Mouse (Mus musculus) forelimb bud, embryonic 11.5 days (tissue): ENCODE data around the gene Elmo1.

Source experiments
- DNase-seq: peaks from one replicate; pipeline ENCODE4 v3.0.0-alpha.2; 2012; ENCODE audit warnings: low read depth, low spot score

Gene Elmo1

GRCm38 (mm10) chr13:20094916-20095700 is 4.7 kb downstream of the Elmo1 start:
- no peak for DNase-seq

GRCm38 (mm10) chr13:20097006-20097617 is 6.7 kb downstream of the Elmo1 start:
- DNase-seq = no peak

GRCm38 (mm10) chr13:20097934-20098593 is 7.7 kb downstream of the Elmo1 start:
- no peak for DNase-seq

GRCm38 (mm10) chr13:20098594-20098965 is 8.2 kb downstream of the Elmo1 start:
- no peak for DNase-seq

GRCm38 (mm10) chr13:20099546-20099945 is 9.2 kb downstream of the Elmo1 start:
- DNase-seq = no peak

GRCm38 (mm10) chr13:20100357-20100756 is 10.0 kb downstream of the Elmo1 start:
- no peak for DNase-seq

GRCm38 (mm10) chr13:20101691-20102090 is 11.3 kb downstream of the Elmo1 start:
- DNase-seq = no peak

GRCm38 (mm10) chr13:20104791-20105190 is 14.4 kb downstream of the Elmo1 start:
- DNase-seq = no peak

- no peak for DNase-seq
Measured at GRCm38 (mm10) chr13:20105996-20106395, 15.6 kb downstream of the Elmo1 start.

GRCm38 (mm10) chr13:20107953-20108498 is 17.6 kb downstream of the Elmo1 start:
- no peak for DNase-seq

- no peak for DNase-seq
Measured at GRCm38 (mm10) chr13:20108956-20109355, 18.6 kb downstream of the Elmo1 start.

- DNase-seq = no peak
Measured at GRCm38 (mm10) chr13:20109446-20109845, 19.1 kb downstream of the Elmo1 start.

GRCm38 (mm10) chr13:20109987-20110680 is 19.7 kb downstream of the Elmo1 start:
- no peak for DNase-seq

- no peak for DNase-seq
Measured at GRCm38 (mm10) chr13:20111256-20111800, 20.9 kb downstream of the Elmo1 start.

GRCm38 (mm10) chr13:20115131-20115907 is 24.9 kb downstream of the Elmo1 start:
- DNase-seq = no peak

- no peak for DNase-seq
Measured at GRCm38 (mm10) chr13:20116019-20116418, 25.6 kb downstream of the Elmo1 start.

GRCm38 (mm10) chr13:20116868-20117510 is 26.6 kb downstream of the Elmo1 start:
- no peak for DNase-seq

- no peak for DNase-seq
Measured at GRCm38 (mm10) chr13:20117691-20118090, 27.3 kb downstream of the Elmo1 start.

- DNase-seq = no peak
Measured at GRCm38 (mm10) chr13:20118909-20119308, 28.5 kb downstream of the Elmo1 start.

- no peak for DNase-seq
Measured at GRCm38 (mm10) chr13:20120723-20121122, 30.3 kb downstream of the Elmo1 start.
